Mouse (Mus musculus) small intestine, adult 2 months (tissue): ENCODE results near the gene Heg1. TPM values are rescaled to one million over a fixed set of nuclear protein-coding genes. Genes with fewer than 3 reads are reported as not detected.

Source experiments
- H3K27ac ChIP-seq: fragments of 200-500 bp; 2 replicates; pipeline ENCODE4 v1.5.1; 2012; ENCODE audit warnings: low read depth, low read length, control low read depth, inconsistent platforms; ENCODE audit not compliant: insufficient read depth
- H3K27me3 ChIP-seq: fragments of 200-500 bp; 2 replicates; pipeline ENCODE4 v1.6.1; 2012; ENCODE audit warnings: mild to moderate bottlenecking, moderate library complexity, low read length, inconsistent platforms; ENCODE audit not compliant: control insufficient read depth, insufficient read depth
- H3K36me3 ChIP-seq: fragments of 200-500 bp; 2 replicates; pipeline ENCODE4 v1.6.1; 2012; ENCODE audit warnings: mild to moderate bottlenecking, low read length, control low read depth, inconsistent platforms; ENCODE audit not compliant: control insufficient read depth, insufficient read depth
- H3K4me1 ChIP-seq: fragments of 200-500 bp; 2 replicates; pipeline ENCODE4 v1.6.1; 2012; ENCODE audit warnings: low read length, inconsistent platforms, mixed read lengths; ENCODE audit not compliant: control insufficient read depth, insufficient read depth, insufficient read length
- H3K4me3 ChIP-seq: fragments of 200-500 bp; 2 replicates; pipeline ENCODE4 v1.5.1; 2012; ENCODE audit warnings: low read depth, mild to moderate bottlenecking, control low read depth, inconsistent platforms, low read length, moderate library complexity
- CTCF ChIP-seq: fragments of 200-500 bp; IDR thresholded peaks from 2 replicates; pipeline ENCODE4 v1.5.1; 2012; ENCODE audit warnings: low read depth, mild to moderate bottlenecking, control low read depth, inconsistent platforms, low read length, moderate library complexity, mixed read lengths; ENCODE audit not compliant: insufficient replicate concordance, insufficient read length; ENCODE audit errors: extremely low read depth
- POLR2A ChIP-seq: fragments of 200-500 bp; IDR thresholded peaks from 2 replicates; pipeline ENCODE4 v1.6.1; 2012; ENCODE audit warnings: low read depth, mild to moderate bottlenecking, control low read depth, inconsistent platforms, low read length, moderate library complexity
- whole genome bisulfite sequencing: fragments of 180-500 bp; shearing (Covaris S2); methylation state at CpG from one replicate; pipeline ENCODE4 v1.1.7; 2018; 5-methylcytosine and 5-hydroxymethylcytosine counted together
- polyA plus RNA-seq: library from polyadenylated mRNA; depleted of rRNA; stranded (reverse); fragments of >200 nt; gene quantifications from 2 replicates; pipeline ENCODE4 v1.2.3, GENCODE M21; 2012

The Heg1 gene
- polyA plus RNA-seq, 1 experiment = 12.0 TPM

- Histone ChIP-seq H3K27ac (peak overlapping the region; percentile 21; the same call in 1 of the 2 replicates), H3K4me3 (no peak overlapping the region), H3K27me3 (no peaks in the 10 kb centered on the region), H3K36me3 (no peaks in the 10 kb centered on the region), H3K4me1 (no peaks in the 10 kb centered on the region)
- WGBS = 89% methylated on average over 2 of the region's 2 CpGs
- TF ChIP-seq POLR2A (no peak), CTCF (no peak)
These were observed 13.2 kb upstream of the Heg1 start for GRCm38 (mm10) chr16:33670933-33671332.

- Histone ChIP-seq H3K27me3 (no peaks in the 10 kb centered on the region), H3K36me3 (no peaks in the 10 kb centered on the region), H3K27ac (no peak overlapping the region), H3K4me1 (no peaks in the 10 kb centered on the region; the same call in 1 of the 2 replicates), H3K4me3 (no peak overlapping the region)
- TF ChIP-seq CTCF (peak; percentile 13; the same call in 1 of the 2 replicates), POLR2A (no peak)
- 90% methylated on average over 4 of the region's 4 CpGs for WGBS
These were observed 12.0 kb upstream of the Heg1 start for GRCm38 (mm10) chr16:33672188-33672587.

GRCm38 (mm10) chr16:33672643-33673042 lies 11.5 kb upstream of the Heg1 start:
- H3K36me3 ChIP-seq = no peaks in the 10 kb centered on the region
- WGBS = 88% methylated on average over 4 of the region's 4 CpGs
- H3K4me1 ChIP-seq = no peaks in the 10 kb centered on the region; the same call in 1 of the 2 replicates
- no peak overlapping the region for H3K27ac ChIP-seq
- no peaks in the 10 kb centered on the region for H3K27me3 ChIP-seq
- H3K4me3 ChIP-seq = no peak overlapping the region
- TF ChIP-seq POLR2A = no peak
- TF ChIP-seq CTCF = no peak

GRCm38 (mm10) chr16:33673530-33674109 lies 10.6 kb upstream of the Heg1 start:
- TF ChIP-seq CTCF = no peak
- TF ChIP-seq POLR2A = no peak
- 83% methylated on average over 14 of the region's 14 CpGs for WGBS

GRCm38 (mm10) chr16:33675151-33675847 lies 8.9 kb upstream of the Heg1 start:
- no peak overlapping the region for H3K4me3 ChIP-seq
- TF ChIP-seq CTCF (no peak), POLR2A (no peak)
- no peaks in the 10 kb centered on the region for H3K27me3 ChIP-seq
- H3K36me3 ChIP-seq = no peaks in the 10 kb centered on the region
- 83% methylated on average over 10 of the region's 10 CpGs for WGBS
- H3K4me1 ChIP-seq = peaks cover 3% of the 10 kb centered on the region; the same call in 1 of the 2 replicates
- H3K27ac ChIP-seq = peak overlapping the region; percentile 13

More at GRCm38 (mm10) chr16:33673530-33674109, 10.6 kb upstream of the Heg1 start:
- Histone ChIP-seq H3K4me1 (peaks cover 3% of the 10 kb centered on the region; the same call in 1 of the 2 replicates), H3K27me3 (no peaks in the 10 kb centered on the region), H3K4me3 (no peak overlapping the region), H3K36me3 (no peaks in the 10 kb centered on the region), H3K27ac (no peak overlapping the region)

- H3K4me3 ChIP-seq = no peak overlapping the region
- H3K27me3 ChIP-seq = no peaks in the 10 kb centered on the region
- TF ChIP-seq POLR2A (no peak), CTCF (no peak)
- peaks cover 3% of the 10 kb centered on the region; the same call in 1 of the 2 replicates for H3K4me1 ChIP-seq
- WGBS = 63% methylated on average over 3 of the region's 3 CpGs
- no peaks in the 10 kb centered on the region for H3K36me3 ChIP-seq
- peak overlapping the region; percentile 13 for H3K27ac ChIP-seq
These were observed 8.4 kb upstream of the Heg1 start for GRCm38 (mm10) chr16:33675848-33676184.

- no peaks in the 10 kb centered on the region for H3K27me3 ChIP-seq
- H3K36me3 ChIP-seq = no peaks in the 10 kb centered on the region
- H3K4me3 ChIP-seq = no peak overlapping the region
- TF ChIP-seq CTCF = no peak
- no peak for TF ChIP-seq POLR2A
- peaks cover 3% of the 10 kb centered on the region; the same call in 1 of the 2 replicates for H3K4me1 ChIP-seq
- H3K27ac ChIP-seq = peak overlapping the region; percentile 63
- 54% methylated on average over 7 of the region's 7 CpGs for WGBS
These were observed 7.5 kb upstream of the Heg1 start for GRCm38 (mm10) chr16:33676347-33677312.
